Mouse (Mus musculus): ENCODE measurements around the gene Lmo7.

The Lmo7 gene

DNA sequence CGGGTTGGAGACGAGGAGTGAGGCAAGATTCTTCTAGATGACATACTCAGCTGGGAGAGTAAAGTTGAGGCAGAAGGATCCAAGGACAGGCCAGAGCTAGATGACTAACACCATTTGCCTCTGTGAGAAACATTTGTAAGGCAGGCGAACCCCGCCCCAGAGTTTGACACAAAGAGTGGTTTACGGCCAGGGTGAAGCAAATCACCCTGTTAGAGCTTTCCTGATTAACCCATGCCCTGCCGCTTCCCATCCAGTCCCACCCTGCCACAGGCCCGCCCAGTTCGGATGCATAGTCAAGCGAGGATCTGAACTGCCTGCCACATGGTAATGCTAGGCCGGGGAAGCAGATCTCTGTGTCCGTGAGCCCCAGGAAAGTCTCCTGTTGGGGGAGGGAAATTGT is 51.5 kb downstream of the Lmo7 start:
- DNase-seq: no peak

DNA sequence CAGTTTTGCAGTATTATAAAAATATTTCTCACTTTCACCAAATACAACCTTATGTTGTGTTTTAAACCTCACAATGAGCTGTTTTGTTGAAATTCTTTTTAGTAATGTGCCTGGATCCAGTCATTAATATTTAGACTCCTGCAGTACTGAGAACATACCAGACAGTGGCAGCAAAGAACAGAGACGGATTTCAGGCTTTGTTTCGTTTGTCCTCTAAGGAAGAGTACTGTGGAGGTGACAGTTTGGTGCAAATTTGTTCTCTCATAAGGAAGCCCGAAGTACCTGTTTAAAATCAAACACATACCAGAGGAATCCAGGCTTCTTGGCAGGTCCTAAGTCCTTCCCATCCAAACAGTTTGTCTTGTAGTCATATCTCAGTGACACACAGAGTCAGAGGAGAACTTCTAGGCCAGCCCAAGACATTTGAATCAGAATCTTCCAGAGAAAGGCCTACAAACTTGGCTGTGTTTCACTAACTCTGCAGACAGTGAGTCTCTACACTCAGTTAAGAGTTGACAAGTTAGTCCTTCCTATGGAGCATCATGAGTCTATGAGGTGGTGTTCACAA is 52.3 kb downstream of the Lmo7 start:
- DNase-seq: no peak

DNA sequence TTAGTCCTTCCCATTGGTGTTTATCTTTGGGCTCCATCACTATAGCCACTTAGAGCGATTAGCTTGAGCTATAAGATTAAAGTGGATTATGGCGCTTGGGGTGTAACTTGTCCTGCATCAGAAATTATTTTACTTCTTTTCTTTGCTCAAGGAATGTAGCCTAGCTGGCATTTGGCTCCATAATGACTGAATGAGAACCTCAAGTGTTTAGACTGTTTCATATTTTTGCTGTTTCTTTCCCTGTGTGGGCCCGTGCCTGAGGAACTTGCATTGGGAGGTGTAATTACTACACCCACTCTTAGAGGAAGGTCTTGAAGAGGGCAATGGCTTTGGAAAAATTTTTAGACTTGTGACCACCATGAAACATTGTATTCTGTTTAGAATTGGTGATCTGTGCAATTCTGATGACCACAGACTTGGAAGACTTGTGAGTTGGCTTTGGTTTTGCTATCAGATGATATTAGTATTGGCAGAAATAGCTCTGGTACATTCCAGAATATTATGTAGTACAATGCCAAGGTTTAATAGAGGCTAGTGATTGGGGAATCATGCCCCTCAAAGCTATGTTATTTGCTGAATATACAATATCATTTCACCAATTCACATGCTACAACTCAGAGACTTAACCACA is 54.7 kb downstream of the Lmo7 start:
- no peak for DNase-seq

- DNase-seq: peak; percentile 49
These were observed 58.1 kb downstream of the Lmo7 start for GRCm38 (mm10) chr14:101787903-101788302.

GRCm38 (mm10) chr14:101788475-101788874 is 58.7 kb downstream of the Lmo7 start:
- DNase-seq: no peak

DNA sequence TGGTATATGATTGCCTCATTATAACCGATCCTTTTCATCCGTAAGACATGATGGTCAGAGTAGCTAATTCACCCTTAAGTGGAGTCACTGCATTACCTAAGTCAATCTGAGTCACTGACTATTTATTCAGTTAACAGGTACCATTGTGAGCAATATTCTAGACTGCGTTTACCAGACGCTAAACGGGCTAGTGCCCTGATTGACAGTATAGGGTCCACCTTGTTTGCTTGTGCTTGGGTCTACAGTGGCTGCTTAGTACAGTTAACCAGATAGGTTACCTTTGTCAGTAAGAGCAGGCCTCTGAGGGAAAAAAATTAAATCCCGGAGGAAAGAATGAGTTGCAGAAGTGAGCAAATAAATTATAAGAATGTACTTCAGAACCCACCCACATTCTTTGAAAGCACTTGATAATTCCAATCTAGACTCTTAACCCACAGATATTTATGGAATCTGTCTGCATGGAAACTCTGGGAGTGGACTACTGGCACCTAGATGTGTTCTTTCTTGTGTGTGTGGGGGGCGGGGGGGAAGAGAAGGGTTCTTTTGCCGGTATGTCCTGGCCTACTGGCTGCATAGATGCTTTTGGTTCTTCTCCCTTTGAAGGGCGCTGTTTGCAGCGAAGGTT is 64.9 kb downstream of the Lmo7 start:
- DNase-seq: no peak

DNA sequence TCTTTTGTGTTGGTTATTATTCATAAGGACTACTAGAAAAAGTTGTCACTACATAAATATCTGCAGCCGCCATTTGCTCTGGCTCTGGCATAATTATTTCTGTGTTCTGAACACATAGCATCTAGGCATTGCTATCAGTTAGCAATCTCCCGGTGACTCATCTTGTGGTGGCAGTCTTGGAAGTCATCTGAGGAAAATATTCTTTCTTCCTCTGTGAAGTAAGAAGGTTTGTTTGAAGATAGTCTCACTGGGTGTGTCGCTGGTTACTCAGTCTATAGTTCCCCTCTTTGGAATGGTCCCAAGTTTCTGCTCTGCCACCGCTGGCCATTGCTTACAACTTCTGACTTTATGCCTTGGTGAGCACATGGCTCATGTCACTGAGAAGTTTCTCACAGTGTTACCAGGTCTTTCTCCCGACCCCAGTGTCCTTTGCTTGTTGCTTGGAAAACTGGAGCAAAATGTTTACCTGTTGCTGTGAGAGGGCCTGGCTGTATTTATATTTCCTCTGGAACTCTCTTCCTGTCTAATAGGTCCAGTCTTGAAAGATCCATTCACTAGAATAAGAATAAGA is 68.3 kb downstream of the Lmo7 start:
- DNase-seq: no peak

- DNase-seq: no peak
These were observed 69.0 kb downstream of the Lmo7 start for GRCm38 (mm10) chr14:101798766-101799165.

DNA sequence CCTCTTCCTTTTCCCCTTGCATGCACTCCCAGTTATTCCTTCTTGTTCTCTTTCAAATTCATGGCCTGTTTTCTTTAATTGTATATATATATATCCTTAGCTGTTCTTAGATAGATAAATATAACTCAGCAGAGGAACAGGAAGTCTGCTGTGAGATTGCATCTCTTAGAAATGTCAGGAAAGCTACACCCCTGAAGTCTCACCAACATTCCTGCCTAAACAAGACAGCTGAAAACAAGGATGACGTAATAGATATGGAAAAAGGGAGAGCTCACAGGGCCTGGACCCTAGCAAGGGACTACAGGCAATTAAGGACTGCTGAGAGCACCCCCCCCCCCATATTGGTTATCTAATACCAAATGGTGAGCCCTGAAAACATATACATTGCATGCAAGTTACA is 71.9 kb downstream of the Lmo7 start:
- DNase-seq: no peak

GRCm38 (mm10) chr14:101804119-101804518 is 74.4 kb downstream of the Lmo7 start:
- DNase-seq: no peak

DNA sequence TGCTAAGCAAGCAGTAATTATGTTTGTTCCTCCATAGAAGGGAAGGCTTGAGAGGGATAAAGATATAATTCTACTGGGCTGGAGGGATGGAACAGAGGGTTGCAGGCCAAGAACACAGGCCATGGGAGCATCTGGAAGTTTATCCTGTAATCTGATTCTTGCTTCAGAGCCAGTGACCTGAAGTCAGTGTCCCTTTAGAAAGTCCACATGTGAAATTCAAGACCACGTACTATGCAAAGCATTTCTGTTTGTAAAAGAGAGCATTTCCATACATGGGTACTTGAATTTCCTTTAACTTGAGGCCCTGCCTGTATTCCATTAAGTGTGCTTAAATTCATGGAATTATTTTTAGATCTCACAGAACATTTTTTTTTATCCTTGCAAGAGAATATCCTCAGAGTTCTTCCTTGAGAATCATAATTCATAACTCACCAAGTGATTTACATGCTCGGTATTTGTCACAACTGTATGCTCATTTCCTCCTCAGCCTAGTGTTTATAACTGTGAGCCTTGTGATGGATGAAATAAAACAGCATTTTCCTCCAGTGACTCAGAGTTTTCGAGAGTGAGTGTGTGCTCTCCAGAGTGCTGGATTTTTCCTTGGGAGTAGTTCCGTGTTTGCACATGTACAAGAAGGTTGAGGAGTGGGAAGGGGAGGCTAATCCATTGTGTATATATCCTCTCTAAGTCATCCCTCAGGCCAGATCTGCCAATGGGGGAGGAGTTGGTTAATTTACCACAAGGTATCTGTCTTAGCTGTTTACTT is 75.0 kb downstream of the Lmo7 start:
- DNase-seq: no peak

DNA sequence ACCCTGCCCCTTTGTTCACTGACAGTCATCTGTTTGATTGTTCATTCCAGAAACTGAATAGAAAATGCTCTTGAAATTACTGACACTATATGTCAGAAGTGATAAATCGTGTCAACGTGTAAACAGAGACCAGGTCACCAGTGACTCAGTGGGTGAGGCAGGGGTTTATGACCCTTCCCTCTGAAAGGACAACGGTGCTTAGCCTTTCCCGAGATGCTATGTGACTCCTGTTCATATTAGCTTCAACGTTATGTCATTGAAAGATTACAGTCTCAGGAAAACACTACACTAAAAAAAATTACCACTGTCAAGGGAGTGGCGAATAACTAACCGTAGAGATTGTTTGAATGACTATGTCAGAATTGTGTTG is 75.6 kb downstream of the Lmo7 start:
- DNase-seq: no peak

GRCm38 (mm10) chr14:101806058-101806457 is 76.3 kb downstream of the Lmo7 start:
- DNase-seq: no peak

DNA sequence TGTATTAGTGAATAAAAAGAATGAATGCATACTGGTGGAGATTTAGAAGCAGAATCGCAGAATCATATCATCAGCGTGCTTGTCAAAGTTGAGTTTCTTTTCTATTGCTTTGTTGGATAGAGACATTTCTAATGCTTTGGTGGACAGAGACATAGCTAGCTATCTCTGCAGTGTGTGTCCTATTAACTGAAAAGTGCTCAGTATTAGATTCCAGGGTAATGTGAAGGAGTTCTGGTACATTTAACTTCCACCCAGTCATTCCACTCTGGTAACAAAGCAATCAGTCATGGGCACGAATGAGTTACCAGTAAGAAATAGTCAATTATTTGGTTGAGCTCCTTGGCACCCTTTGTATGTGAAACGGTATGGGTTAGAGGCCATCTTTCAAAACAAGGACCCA is 76.8 kb downstream of the Lmo7 start:
- DNase-seq: no peak

DNA sequence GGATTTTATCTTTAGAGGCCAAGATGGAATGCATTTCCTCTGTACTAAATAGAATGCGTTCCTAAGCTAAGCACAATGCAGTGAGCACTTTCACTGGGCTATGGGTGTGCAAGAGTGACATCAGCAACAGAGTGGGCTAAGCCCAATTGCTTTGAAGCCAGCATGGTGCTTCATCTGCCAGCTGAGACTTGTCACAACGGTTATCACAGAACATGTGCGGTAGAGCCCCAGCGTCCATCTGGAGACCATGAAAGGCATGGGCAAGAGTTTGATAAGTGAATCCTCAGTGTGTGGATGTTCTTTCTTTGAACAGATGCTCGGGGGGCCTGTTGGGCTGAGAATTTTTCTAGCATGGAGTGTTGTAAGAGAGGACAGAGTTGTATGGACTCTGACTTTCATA is 86.7 kb downstream of the Lmo7 start:
- no peak for DNase-seq

- DNase-seq: no peak
These were observed 92.6 kb downstream of the Lmo7 start for GRCm38 (mm10) chr14:101822390-101822789.

GRCm38 (mm10) chr14:101822871-101823270 is 93.1 kb downstream of the Lmo7 start:
- DNase-seq: no peak

DNA sequence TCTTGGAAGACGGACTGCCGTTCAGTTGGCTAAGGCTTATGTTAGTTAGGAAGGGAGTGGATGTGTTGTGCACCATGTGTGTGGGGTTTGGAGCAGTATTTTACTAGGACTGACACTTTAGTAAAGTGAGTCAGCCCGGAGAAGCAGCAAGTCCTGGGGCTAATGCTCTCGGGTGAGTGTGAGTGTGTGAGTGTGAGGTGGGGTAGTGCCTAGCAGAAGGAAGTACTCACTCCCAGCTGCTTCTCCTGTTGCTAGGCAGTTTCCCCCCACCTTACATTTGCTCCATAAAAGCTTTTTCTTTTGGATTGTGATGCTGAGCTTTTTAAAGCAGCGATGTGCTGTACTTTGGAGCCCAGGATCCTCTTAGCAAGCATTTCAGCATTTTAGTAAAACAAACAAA is 99.9 kb downstream of the Lmo7 start:
- no peak for DNase-seq

DNA sequence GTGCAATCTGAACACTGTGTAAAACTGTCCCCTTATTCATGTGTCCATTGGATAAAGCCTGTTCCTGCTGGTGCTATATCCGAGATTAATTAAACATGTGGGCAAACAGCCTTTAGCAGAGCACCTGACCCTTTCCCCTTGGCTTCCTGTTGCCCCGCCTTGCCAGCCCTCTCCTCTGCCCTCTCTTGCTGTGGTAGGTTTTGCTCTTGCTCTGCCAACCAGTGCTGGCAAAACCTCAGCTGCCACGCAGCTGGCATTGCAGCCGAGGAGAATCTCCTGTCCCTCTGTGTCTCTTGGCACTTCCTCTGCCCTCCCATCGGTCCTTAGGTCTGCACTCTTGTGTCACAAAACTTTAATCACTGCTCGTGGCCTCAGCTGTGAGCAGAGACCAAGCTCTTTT is 100.4 kb downstream of the Lmo7 start:
- DNase-seq: peak; percentile 65

- DNase-seq: no peak
These were observed 104.4 kb downstream of the Lmo7 start for GRCm38 (mm10) chr14:101834109-101834508.

DNA sequence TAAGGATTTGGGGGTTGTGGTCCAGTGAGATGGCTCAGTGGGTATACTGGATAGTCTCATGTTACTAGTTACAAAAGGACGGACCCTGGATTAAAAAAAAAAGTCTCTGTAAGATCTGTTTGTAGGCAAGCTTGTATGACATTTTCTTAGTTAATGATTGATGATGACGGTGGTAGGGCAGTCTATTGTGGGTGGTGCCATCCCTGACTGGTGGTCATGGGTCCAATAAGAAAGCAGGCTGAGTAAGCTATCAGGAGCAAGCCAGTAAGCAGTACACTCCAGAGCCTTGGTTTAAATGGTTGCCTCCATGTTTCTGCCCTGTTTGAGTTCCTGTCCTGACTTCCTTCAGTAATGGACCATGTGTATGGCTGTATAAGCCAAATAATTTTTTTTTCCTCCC is 106.6 kb downstream of the Lmo7 start:
- DNase-seq: no peak

- DNase-seq: no peak
These were observed 107.4 kb downstream of the Lmo7 start for GRCm38 (mm10) chr14:101837176-101837575.

- DNase-seq: no peak
These were observed 108.6 kb downstream of the Lmo7 start for GRCm38 (mm10) chr14:101838231-101838839.
